Mouse (Mus musculus) testis, postnatal 14 days (tissue): ENCODE data around the gene Tekt3.

Experiments
- DNase-seq: peaks from one replicate; pipeline ENCODE4 v3.0.0; 2021; ENCODE audit warnings: low spot score

Gene Tekt3

GRCm38 (mm10) chr11:63059911-63060310, 1.5 kb upstream of the Tekt3 start:
- no peak for DNase-seq

- DNase-seq: no peak
These were observed 5.1 kb downstream of the Tekt3 start for GRCm38 (mm10) chr11:63066526-63066925.

GRCm38 (mm10) chr11:63070081-63070480, 8.6 kb downstream of the Tekt3 start:
- DNase-seq: no peak

GRCm38 (mm10) chr11:63084536-63084935, 23.1 kb downstream of the Tekt3 start:
- no peak for DNase-seq

- DNase-seq: no peak
These were observed 27.2 kb downstream of the Tekt3 start for GRCm38 (mm10) chr11:63088672-63089071.

- no peak for DNase-seq
These were observed 28.8 kb downstream of the Tekt3 start for GRCm38 (mm10) chr11:63090210-63090609.

GRCm38 (mm10) chr11:63090986-63091385, 29.5 kb downstream of the Tekt3 start:
- no peak for DNase-seq

GRCm38 (mm10) chr11:63092271-63092670, 30.8 kb downstream of the Tekt3 start:
- DNase-seq: no peak

GRCm38 (mm10) chr11:63093601-63094000, 32.1 kb downstream of the Tekt3 start:
- DNase-seq: no peak

- no peak for DNase-seq
These were observed 33.0 kb downstream of the Tekt3 start for GRCm38 (mm10) chr11:63094496-63094895.

- DNase-seq: no peak
These were observed 36.6 kb downstream of the Tekt3 start for GRCm38 (mm10) chr11:63098016-63098415.

- DNase-seq: no peak
These were observed 37.9 kb downstream of the Tekt3 start for GRCm38 (mm10) chr11:63099390-63099789.

- no peak for DNase-seq
These were observed 41.8 kb downstream of the Tekt3 start for GRCm38 (mm10) chr11:63103256-63103655.

- no peak for DNase-seq
These were observed 42.6 kb downstream of the Tekt3 start for GRCm38 (mm10) chr11:63104026-63104425.

- no peak for DNase-seq
These were observed 47.8 kb downstream of the Tekt3 start for GRCm38 (mm10) chr11:63109230-63109775.

GRCm38 (mm10) chr11:63110329-63110728, 48.9 kb downstream of the Tekt3 start:
- no peak for DNase-seq

GRCm38 (mm10) chr11:63114807-63115641, 53.6 kb downstream of the Tekt3 start:
- DNase-seq: no peak

GRCm38 (mm10) chr11:63116652-63117051, 55.2 kb downstream of the Tekt3 start:
- no peak for DNase-seq

GRCm38 (mm10) chr11:63117266-63117665, 55.8 kb downstream of the Tekt3 start:
- no peak for DNase-seq

GRCm38 (mm10) chr11:63119791-63120190, 58.3 kb downstream of the Tekt3 start:
- DNase-seq: no peak

GRCm38 (mm10) chr11:63122249-63122648, 60.8 kb downstream of the Tekt3 start:
- no peak for DNase-seq

GRCm38 (mm10) chr11:63122776-63123350, 61.4 kb downstream of the Tekt3 start:
- no peak for DNase-seq

- DNase-seq: no peak
These were observed 62.9 kb downstream of the Tekt3 start for GRCm38 (mm10) chr11:63124316-63124715.
